Mouse (Mus musculus) myocyte (in vitro differentiated cells): ENCODE measurements around the gene Ccdc102a. TPM values are rescaled to one million over a fixed set of nuclear protein-coding genes. Genes with fewer than 3 reads are reported as not detected.

Experiments used
- H3K27me3 ChIP-seq: one replicate; pipeline ENCODE4 v1.6.1; 2011; ENCODE audit not compliant: control insufficient read depth, insufficient read depth, insufficient read length
- H3K36me3 ChIP-seq: one replicate; pipeline ENCODE4 v1.6.1; 2011; ENCODE audit not compliant: control insufficient read depth, insufficient read depth
- H3K4me2 ChIP-seq: one replicate; pipeline ENCODE4 v1.6.1; 2011; ENCODE audit warnings: low read depth, control low read depth
- H3K4me3 ChIP-seq: one replicate; pipeline ENCODE4 v1.5.1; 2011; ENCODE audit warnings: mild to moderate bottlenecking, control low read depth, moderate library complexity
- H3K79me2 ChIP-seq: one replicate; pipeline ENCODE4 v1.6.1; 2011; ENCODE audit not compliant: control insufficient read depth, insufficient read depth
- H3ac ChIP-seq: one replicate; pipeline ENCODE4 v1.6.1; 2011; ENCODE audit not compliant: control insufficient read depth, insufficient read length
- CEBPB ChIP-seq: IDR thresholded peaks from 2 replicates; pipeline ENCODE4 v1.6.1; 2011; ENCODE audit warnings: mild to moderate bottlenecking, moderate library complexity; ENCODE audit not compliant: poor library complexity, insufficient read depth, severe bottlenecking
- E2F4 ChIP-seq: IDR thresholded peaks from one replicate; pipeline ENCODE4 v1.6.1; 2011; ENCODE audit warnings: mild to moderate bottlenecking, control low read depth, moderate library complexity; ENCODE audit not compliant: insufficient read depth
- MAX ChIP-seq: IDR thresholded peaks from one replicate; pipeline ENCODE4 v1.6.1; 2011; ENCODE audit warnings: low read depth, mild to moderate bottlenecking, control low read depth
- MYOD1 ChIP-seq, 3 experiments: IDR thresholded peaks; one replicate each; pipeline ENCODE4 v1.6.1; 2011; ENCODE audit warnings: control low read depth in 2 of 3, low read depth in 2 of 3, mild to moderate bottlenecking in 2 of 3, moderate library complexity in 1 of 3; ENCODE audit not compliant: insufficient read length in 2 of 3, control insufficient read depth in 1 of 3
- MYOG ChIP-seq, 3 experiments: IDR thresholded peaks; one replicate each; pipeline ENCODE4 v1.6.1; 2011; ENCODE audit warnings: control low read depth in 2 of 3, low read depth in 2 of 3, mild to moderate bottlenecking in 2 of 3; ENCODE audit not compliant: insufficient read length in 2 of 3, control insufficient read depth in 1 of 3, insufficient read depth in 1 of 3
- POLR2A ChIP-seq: IDR thresholded peaks from one replicate; pipeline ENCODE4 v1.6.1; 2011; ENCODE audit warnings: low read depth, mild to moderate bottlenecking, control low read depth, moderate library complexity; ENCODE audit not compliant: insufficient read length
- POLR2AphosphoS2 ChIP-seq: IDR thresholded peaks from one replicate; pipeline ENCODE4 v1.6.1; 2011; ENCODE audit warnings: low read depth, control low read depth; ENCODE audit not compliant: insufficient read length
- REST ChIP-seq: IDR thresholded peaks from one replicate; pipeline ENCODE4 v1.6.1; 2011; ENCODE audit warnings: mild to moderate bottlenecking, control low read depth, moderate library complexity; ENCODE audit not compliant: insufficient read depth, insufficient read length
- SRF ChIP-seq: IDR thresholded peaks from one replicate; pipeline ENCODE4 v1.6.1; 2011; ENCODE audit warnings: low read depth; ENCODE audit not compliant: control insufficient read depth, insufficient read length
- TCF12 ChIP-seq: IDR thresholded peaks from one replicate; pipeline ENCODE4 v1.6.1; 2011; ENCODE audit warnings: mild to moderate bottlenecking, control low read depth; ENCODE audit not compliant: poor library complexity, insufficient read depth, severe bottlenecking
- TCF3 ChIP-seq: IDR thresholded peaks from one replicate; pipeline ENCODE4 v1.6.1; 2011; ENCODE audit warnings: low read depth, control low read depth; ENCODE audit not compliant: insufficient read length
- USF1 ChIP-seq: IDR thresholded peaks from one replicate; pipeline ENCODE4 v1.6.1; 2011; ENCODE audit warnings: low read depth, mild to moderate bottlenecking, control low read depth, moderate library complexity
- polyA plus RNA-seq: library from polyadenylated mRNA; unstranded; fragments of >200 nt; fragmentation: generic; extraction: Trizol; gene quantifications from one replicate; pipeline ENCODE4 v1.2.1, GENCODE M21; 2012; ENCODE audit warnings: missing spikeins

The Ccdc102a gene
- polyA plus RNA-seq, 1 experiment, result 16.3 TPM

DNA sequence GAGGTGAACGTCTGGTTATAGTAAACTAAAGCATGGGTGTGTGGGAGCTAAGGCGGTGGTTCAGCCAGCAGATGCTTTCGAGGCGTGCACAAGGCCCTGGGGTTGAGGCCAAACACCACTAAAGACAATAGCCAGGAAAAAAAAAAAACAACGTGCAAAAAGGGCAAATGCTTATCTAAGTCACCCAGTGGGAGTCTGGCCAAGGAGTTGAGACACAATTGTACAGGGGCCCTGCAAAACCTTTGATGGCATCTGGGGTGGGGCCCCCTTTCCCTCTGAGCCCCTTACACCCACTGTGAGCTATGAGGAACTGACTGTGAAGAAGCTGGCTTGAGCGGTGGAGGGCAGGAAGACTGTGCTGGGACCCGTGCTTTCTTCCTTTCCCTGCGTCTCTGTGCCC, 4.7 kb upstream of the Ccdc102a start:
- no peaks in the 10 kb centered on the region for H3K79me2 ChIP-seq
- H3K4me3 ChIP-seq, result no peak overlapping the region
- H3K4me2 ChIP-seq, result no peak overlapping the region
- no peak overlapping the region for H3ac ChIP-seq
- no peaks in the 10 kb centered on the region for H3K27me3 ChIP-seq
- H3K36me3 ChIP-seq, result no peaks in the 10 kb centered on the region
- TF ChIP-seq CEBPB (no peak), MYOG (IDR thresholded peaks at IDR 0.05; ENCODE audit: control insufficient read depth in 1 of 3, insufficient read depth in 1 of 3, insufficient read length in 2 of 3, low read depth in 2 of 3) (no peak), MYOD1 (IDR thresholded peaks at IDR 0.05; ENCODE audit: control insufficient read depth in 1 of 3, insufficient read length in 2 of 3, low read depth in 2 of 3) (no peak), SRF (no peak), MAX (no peak), REST (no peak), TCF3 (no peak), POLR2AphosphoS2 (no peak), E2F4 (no peak), POLR2A (no peak), TCF12 (no peak)

GRCm38 (mm10) chr8:94922176-94922575, 4.3 kb upstream of the Ccdc102a start:
- no peak overlapping the region for H3K4me3 ChIP-seq
- H3K27me3 ChIP-seq, result no peaks in the 10 kb centered on the region
- TF ChIP-seq TCF12 (no peak), REST (no peak), POLR2AphosphoS2 (no peak), TCF3 (no peak), MYOG (IDR thresholded peaks at IDR 0.05; ENCODE audit: control insufficient read depth in 1 of 3, insufficient read depth in 1 of 3, insufficient read length in 2 of 3, low read depth in 2 of 3) (no peak), E2F4 (no peak), CEBPB (no peak), SRF (no peak), POLR2A (no peak), USF1 (no peak), MYOD1 (IDR thresholded peaks at IDR 0.05; ENCODE audit: control insufficient read depth in 1 of 3, insufficient read length in 2 of 3, low read depth in 2 of 3) (no peak), MAX (no peak)
- no peaks in the 10 kb centered on the region for H3K36me3 ChIP-seq
- no peak overlapping the region for H3ac ChIP-seq
- H3K4me2 ChIP-seq, result no peak overlapping the region
- H3K79me2 ChIP-seq, result no peaks in the 10 kb centered on the region

- Histone ChIP-seq H3ac (no peak overlapping the region), H3K4me3 (no peak overlapping the region), H3K79me2 (peaks cover 17% of the 10 kb centered on the region), H3K4me2 (no peak overlapping the region), H3K27me3 (no peaks in the 10 kb centered on the region), H3K36me3 (no peaks in the 10 kb centered on the region)
- no peak for TF ChIP-seq MYOG (IDR thresholded peaks at IDR 0.05; ENCODE audit: control insufficient read depth in 1 of 3, insufficient read depth in 1 of 3, insufficient read length in 2 of 3, low read depth in 2 of 3)
- no peak for TF ChIP-seq MAX
- TF ChIP-seq POLR2AphosphoS2, result no peak
- no peak for TF ChIP-seq SRF
- no peak for TF ChIP-seq POLR2A
- no peak for TF ChIP-seq TCF3
- no peak for TF ChIP-seq TCF12
- TF ChIP-seq REST, result no peak
- no peak for TF ChIP-seq MYOD1 (IDR thresholded peaks at IDR 0.05; ENCODE audit: control insufficient read depth in 1 of 3, insufficient read length in 2 of 3, low read depth in 2 of 3)
- TF ChIP-seq USF1, result no peak
- TF ChIP-seq E2F4, result no peak
- no peak for TF ChIP-seq CEBPB
Observed at GRCm38 (mm10) chr8:94919256-94919655, 1.4 kb upstream of the Ccdc102a start.

DNA sequence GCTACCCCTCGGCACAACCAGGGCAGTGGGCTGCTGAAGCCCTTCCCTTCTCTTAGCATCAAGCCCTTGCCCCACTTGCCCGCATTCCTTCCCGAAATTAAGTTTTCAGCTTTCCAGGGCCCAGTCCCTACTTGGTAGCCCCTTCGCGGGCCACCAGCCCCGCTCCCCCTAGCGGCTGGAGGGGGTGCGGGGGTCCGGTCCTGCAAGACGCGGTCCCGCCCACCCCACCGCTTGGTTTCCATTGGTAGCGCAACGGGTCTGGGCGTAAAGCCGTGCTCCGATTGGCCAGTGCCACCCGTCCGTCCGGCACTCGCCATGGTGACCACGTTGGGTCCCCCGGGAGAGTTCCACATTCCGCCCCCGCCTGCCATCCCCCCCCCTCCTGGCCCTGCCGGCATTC, 546 bp downstream of the Ccdc102a start:
- Histone ChIP-seq H3K36me3 (peaks cover 5% of the 10 kb centered on the region), H3K4me3 (peak overlapping the region; percentile 44), H3K79me2 (peaks cover 17% of the 10 kb centered on the region), H3K4me2 (peak overlapping the region; percentile 81), H3K27me3 (no peaks in the 10 kb centered on the region), H3ac (peak overlapping the region; percentile 7)
- TF ChIP-seq POLR2AphosphoS2 (no peak), SRF (no peak), MAX (no peak)

DNA sequence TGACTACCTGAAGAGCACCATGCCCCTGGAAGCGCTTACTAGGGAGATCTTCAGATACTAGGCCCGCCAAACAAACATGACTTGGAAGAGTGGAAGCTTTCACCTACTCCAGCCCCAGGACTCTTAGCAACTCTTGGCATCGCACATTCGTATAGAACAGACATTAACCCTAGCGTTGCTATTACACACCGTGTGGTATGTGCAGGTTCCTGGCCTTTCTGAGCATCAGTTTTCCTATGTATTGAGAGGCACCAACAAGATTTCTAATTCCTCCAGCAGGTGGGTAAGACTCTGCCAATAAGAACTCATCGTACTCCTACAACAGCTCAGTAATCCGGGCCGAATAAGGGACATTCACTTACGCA, 956 bp downstream of the Ccdc102a start:
- peak overlapping the region; percentile 7 for H3ac ChIP-seq
- no peak for TF ChIP-seq REST
- TF ChIP-seq TCF3, result no peak
- TF ChIP-seq POLR2AphosphoS2, result no peak
- TF ChIP-seq MYOG (IDR thresholded peaks at IDR 0.05; ENCODE audit: control insufficient read depth in 1 of 3, insufficient read depth in 1 of 3, insufficient read length in 2 of 3, low read depth in 2 of 3), result no peak
- no peak for TF ChIP-seq MYOD1 (IDR thresholded peaks at IDR 0.05; ENCODE audit: control insufficient read depth in 1 of 3, insufficient read length in 2 of 3, low read depth in 2 of 3)
- TF ChIP-seq TCF12, result no peak
- no peak for TF ChIP-seq E2F4
- no peak for TF ChIP-seq POLR2A
- no peak for TF ChIP-seq MAX
- no peak for TF ChIP-seq SRF
- TF ChIP-seq CEBPB, result no peak
- TF ChIP-seq USF1, result no peak
- peaks cover 6% of the 10 kb centered on the region for H3K36me3 ChIP-seq
- peak overlapping the region; percentile 44 for H3K4me3 ChIP-seq
- peaks cover 17% of the 10 kb centered on the region for H3K79me2 ChIP-seq
- H3K4me2 ChIP-seq, result peak overlapping the region; percentile 81
- H3K27me3 ChIP-seq, result no peaks in the 10 kb centered on the region
